Mouse (Mus musculus) forebrain, embryonic 10.5 days (tissue): ENCODE data around the gene Celf2. TPM values are rescaled to one million over a fixed set of nuclear protein-coding genes. Genes with fewer than 3 reads are reported as not detected.

Experiments
- DNase-seq: peaks from one replicate; pipeline ENCODE4 v3.0.0-alpha.2; 2017; ENCODE audit warnings: low spot score; ENCODE audit errors: extremely low spot score
- H3K27ac ChIP-seq: fragments of 300-500 bp; sonication (generic); 2 replicates; pipeline ENCODE4 v1.5.1; 2016; ENCODE audit warnings: mild to moderate bottlenecking
- H3K27me3 ChIP-seq: fragments of 300-500 bp; sonication (generic); 2 replicates; pipeline ENCODE4 v1.6.1; 2016; ENCODE audit warnings: mild to moderate bottlenecking; ENCODE audit not compliant: poor library complexity, severe bottlenecking
- H3K36me3 ChIP-seq: fragments of 300-500 bp; sonication (generic); replicated peaks from 2 replicates; pipeline ENCODE4 v1.6.1; 2016; ENCODE audit warnings: mild to moderate bottlenecking, moderate library complexity
- H3K4me1 ChIP-seq: fragments of 300-500 bp; sonication (generic); 2 replicates; pipeline ENCODE4 v1.6.1; 2016
- H3K4me3 ChIP-seq: fragments of 300-500 bp; sonication (generic); 2 replicates; pipeline ENCODE4 v1.5.1; 2016; ENCODE audit warnings: mild to moderate bottlenecking, moderate library complexity
- H3K9me3 ChIP-seq: fragments of 300-500 bp; sonication (generic); 2 replicates; pipeline ENCODE4 v1.6.1; 2016; ENCODE audit warnings: mild to moderate bottlenecking, moderate library complexity
- WGBS: fragments of 180-500 bp; shearing (Covaris S2); methylation state at CpG from one replicate; pipeline ENCODE4 v1.1.7; 2016; 5-methylcytosine and 5-hydroxymethylcytosine counted together
- polyA plus RNA-seq: library from polyadenylated mRNA; unstranded; fragments of >200 nt; fragmentation: Nextera tagmentation; extraction: Ambion mirVana; gene quantifications from 2 replicates; pipeline ENCODE4 v1.2.1, GENCODE M21; 2016

The Celf2 gene
- polyA plus RNA-seq, 1 experiment from 2014 or later = 58.2 TPM

DNA sequence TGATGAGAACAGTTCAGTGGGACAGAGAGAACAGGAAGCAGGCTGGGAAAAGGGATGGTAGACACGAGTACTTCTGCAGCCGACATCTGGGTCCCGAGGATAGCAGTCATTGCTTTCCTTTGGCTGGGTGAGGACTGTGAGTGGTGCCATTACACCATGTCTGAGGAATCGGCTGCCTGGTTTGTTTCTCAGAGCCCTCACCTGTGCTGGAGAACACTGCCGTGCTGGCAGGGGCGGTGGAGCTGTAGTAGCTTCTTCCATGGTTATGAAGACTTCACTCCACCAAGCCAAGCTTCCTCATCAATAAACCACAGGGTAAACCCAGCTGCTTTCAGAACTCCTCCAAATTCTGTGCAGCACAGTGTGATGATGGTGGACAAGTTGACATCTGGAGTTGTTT lies 860.5 kb downstream of the Celf2 start:
- Histone ChIP-seq H3K27me3 (no peaks in the 10 kb centered on the region), H3K9me3 (no peaks in the 10 kb centered on the region), H3K27ac (no peak overlapping the region), H3K36me3 (no peaks in the 10 kb centered on the region), H3K4me3 (no peak overlapping the region), H3K4me1 (no peaks in the 10 kb centered on the region)
- no peak for DNase-seq
- 86% methylated on average over 6 of the region's 6 CpGs for WGBS

DNA sequence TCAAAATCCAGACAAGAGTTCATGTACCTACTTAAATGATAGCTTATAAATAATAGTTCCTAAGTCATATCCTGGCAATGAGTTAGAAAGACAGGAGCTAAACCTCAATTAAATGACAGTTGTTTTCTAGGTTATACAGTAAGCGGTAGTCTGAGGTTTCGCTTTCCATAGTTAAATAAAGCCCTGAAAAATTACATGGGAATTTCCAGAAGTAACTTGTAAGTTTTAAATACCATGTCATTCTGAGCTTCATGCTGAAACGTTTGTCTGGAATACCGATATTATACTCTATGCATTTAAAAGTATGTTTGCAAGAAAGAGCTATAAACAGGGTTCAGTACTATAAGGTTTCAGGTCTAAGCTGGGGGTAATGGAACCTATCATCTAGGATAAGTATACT lies 862.3 kb downstream of the Celf2 start:
- no peak for DNase-seq
- Histone ChIP-seq H3K27me3 (no peaks in the 10 kb centered on the region), H3K9me3 (no peaks in the 10 kb centered on the region), H3K36me3 (no peaks in the 10 kb centered on the region), H3K27ac (no peak overlapping the region), H3K4me1 (no peaks in the 10 kb centered on the region), H3K4me3 (no peak overlapping the region)
- WGBS = 94% methylated on average over 4 of the region's 4 CpGs

DNA sequence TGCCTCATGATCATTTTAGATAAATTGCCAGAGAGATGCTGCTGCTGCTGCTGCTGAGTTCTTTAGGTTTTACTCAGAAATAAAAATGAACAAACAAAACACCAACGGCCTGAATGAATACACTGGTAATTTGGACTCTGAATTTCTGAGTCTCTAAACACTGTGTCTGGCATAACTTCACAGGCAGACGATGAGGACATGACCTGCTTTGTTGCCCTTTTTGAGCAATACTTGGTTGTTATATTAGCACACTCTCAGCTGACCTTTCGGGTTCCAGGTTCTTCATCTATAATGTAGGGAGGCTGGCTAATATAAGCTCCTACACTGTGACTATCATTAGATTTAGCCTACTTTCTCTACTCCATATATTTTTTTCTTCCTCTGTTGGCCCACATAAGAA lies 863.0 kb downstream of the Celf2 start:
- Histone ChIP-seq H3K27me3 (no peaks in the 10 kb centered on the region), H3K4me3 (no peak overlapping the region), H3K36me3 (no peaks in the 10 kb centered on the region), H3K27ac (no peak overlapping the region), H3K4me1 (no peaks in the 10 kb centered on the region), H3K9me3 (no peaks in the 10 kb centered on the region)
- no peak for DNase-seq
- WGBS = 93% methylated on average over 3 of the region's 3 CpGs

DNA sequence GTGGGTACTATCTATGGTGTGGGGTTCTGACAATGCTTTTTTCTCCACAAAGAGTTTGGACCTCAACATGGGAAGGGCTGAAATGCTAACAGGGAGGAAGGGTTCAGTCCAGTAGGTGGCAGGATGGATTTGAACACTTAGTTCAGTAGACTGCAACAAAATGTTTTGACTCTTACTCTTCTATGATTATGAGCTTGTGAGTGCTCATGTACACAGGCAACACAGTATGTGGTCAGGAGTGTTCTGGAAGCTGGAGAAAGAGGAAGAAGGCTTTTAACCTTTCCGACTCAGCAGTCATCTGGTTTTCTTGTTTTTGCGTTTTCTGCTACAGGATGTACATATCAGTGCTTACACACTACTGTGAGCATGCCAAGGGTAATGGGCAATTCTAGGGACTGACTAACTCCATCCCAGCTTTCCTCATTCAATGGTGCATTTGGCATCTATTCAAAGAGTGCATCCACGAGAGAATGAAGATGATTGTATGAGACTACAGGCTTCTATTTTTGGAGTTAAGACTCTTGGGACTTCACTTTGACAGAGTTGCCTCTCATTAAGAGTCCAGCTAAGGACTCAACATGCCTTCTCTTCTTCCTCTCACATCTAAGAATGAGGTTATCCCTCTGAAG lies 867.0 kb downstream of the Celf2 start:
- Histone ChIP-seq H3K9me3 (no peaks in the 10 kb centered on the region), H3K4me3 (no peak overlapping the region), H3K27me3 (no peaks in the 10 kb centered on the region), H3K36me3 (no peaks in the 10 kb centered on the region), H3K4me1 (no peaks in the 10 kb centered on the region), H3K27ac (no peak overlapping the region)
- WGBS = 81% methylated on average over 3 of the region's 3 CpGs
- no peak for DNase-seq

DNA sequence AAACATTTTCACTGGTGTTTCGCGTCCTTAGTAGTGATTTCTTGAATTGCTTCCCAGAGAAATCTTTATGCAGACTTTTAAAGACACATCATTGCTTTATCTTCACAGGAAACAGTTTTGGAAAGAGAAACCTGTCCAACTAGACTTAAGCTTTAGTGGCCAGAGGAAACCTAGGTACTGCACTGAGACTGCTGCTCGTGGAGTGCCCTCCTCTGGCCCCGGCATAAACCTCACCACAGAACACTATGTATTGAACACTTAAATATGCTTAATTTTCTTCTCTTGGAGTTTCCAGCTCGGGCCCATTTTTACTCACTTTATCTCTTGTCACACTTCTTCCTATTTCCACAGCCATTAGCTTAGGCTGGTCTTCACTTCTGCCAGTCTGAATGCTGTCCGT lies 870.0 kb downstream of the Celf2 start:
- Histone ChIP-seq H3K4me1 (no peaks in the 10 kb centered on the region), H3K4me3 (no peak overlapping the region), H3K36me3 (no peaks in the 10 kb centered on the region), H3K27me3 (no peaks in the 10 kb centered on the region), H3K27ac (no peak overlapping the region), H3K9me3 (no peaks in the 10 kb centered on the region)
- WGBS = 87% methylated on average over 6 of the region's 6 CpGs
- DNase-seq = no peak

DNA sequence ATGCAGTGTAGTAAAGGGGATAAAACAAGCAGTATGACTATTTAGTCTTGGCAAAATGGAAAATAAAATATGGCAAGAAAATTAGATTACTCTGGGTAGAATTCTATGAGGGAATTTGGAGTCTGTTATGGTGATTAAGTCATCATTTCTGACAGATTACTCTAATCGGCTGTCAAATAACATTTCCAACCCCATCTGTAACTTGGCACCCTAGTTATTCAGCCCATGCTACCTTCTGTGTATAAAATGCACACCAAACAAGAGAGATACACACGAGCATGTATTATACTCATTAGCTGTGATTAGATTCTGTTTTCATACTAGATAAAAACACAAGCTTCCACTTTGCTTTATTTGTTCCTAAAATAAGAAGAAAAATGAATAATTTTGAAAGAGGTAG lies 872.2 kb downstream of the Celf2 start:
- no peak for DNase-seq
- Histone ChIP-seq H3K4me3 (no peak overlapping the region), H3K36me3 (no peaks in the 10 kb centered on the region), H3K9me3 (no peaks in the 10 kb centered on the region), H3K4me1 (no peaks in the 10 kb centered on the region), H3K27me3 (no peaks in the 10 kb centered on the region), H3K27ac (no peak overlapping the region)
- WGBS = 92% methylated on average over 2 of the region's 2 CpGs

GRCm38 (mm10) chr2:6634899-6635298 lies 874.5 kb downstream of the Celf2 start:
- Histone ChIP-seq H3K9me3 (no peaks in the 10 kb centered on the region), H3K27ac (no peak overlapping the region), H3K4me3 (no peak overlapping the region), H3K4me1 (no peaks in the 10 kb centered on the region), H3K36me3 (no peaks in the 10 kb centered on the region), H3K27me3 (no peaks in the 10 kb centered on the region)
- 94% methylated on average over 6 of the region's 6 CpGs for WGBS
- DNase-seq = no peak

DNA sequence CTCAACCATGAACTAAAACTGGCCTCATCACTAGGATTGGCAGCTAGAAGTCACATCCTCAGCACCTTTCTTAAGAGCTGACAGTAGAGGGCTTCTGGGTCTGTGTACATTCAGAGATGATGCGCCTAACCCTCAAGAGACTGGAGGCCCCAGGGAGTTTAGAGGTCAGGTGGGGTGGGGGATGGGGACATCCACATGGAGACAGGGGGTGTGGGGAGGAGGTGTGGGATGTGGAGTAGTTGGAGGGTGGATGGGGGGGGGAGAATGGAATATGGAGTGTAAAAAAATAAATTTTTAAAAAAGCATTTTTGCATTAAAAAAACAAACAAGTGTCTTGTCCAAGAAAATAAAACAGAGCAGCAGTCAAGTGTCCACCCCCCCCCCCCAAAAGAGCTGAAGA lies 876.2 kb downstream of the Celf2 start:
- H3K27me3 ChIP-seq = no peaks in the 10 kb centered on the region
- 92% methylated on average over 1 of the region's 1 CpGs for WGBS
- no peaks in the 10 kb centered on the region for H3K36me3 ChIP-seq
- H3K4me3 ChIP-seq = no peak overlapping the region
- no peak overlapping the region for H3K27ac ChIP-seq
- no peaks in the 10 kb centered on the region for H3K4me1 ChIP-seq
- H3K9me3 ChIP-seq = no peaks in the 10 kb centered on the region
- no peak for DNase-seq

GRCm38 (mm10) chr2:6623802-6624201 lies 885.6 kb downstream of the Celf2 start:
- no peak for DNase-seq
- Histone ChIP-seq H3K4me3 (no peak overlapping the region), H3K36me3 (peaks cover 8% of the 10 kb centered on the region; the same call in 1 of the 2 replicates), H3K27me3 (no peaks in the 10 kb centered on the region), H3K4me1 (peaks cover 13% of the 10 kb centered on the region), H3K9me3 (no peaks in the 10 kb centered on the region), H3K27ac (no peak overlapping the region)
- WGBS = 79% methylated on average over 4 of the region's 4 CpGs

DNA sequence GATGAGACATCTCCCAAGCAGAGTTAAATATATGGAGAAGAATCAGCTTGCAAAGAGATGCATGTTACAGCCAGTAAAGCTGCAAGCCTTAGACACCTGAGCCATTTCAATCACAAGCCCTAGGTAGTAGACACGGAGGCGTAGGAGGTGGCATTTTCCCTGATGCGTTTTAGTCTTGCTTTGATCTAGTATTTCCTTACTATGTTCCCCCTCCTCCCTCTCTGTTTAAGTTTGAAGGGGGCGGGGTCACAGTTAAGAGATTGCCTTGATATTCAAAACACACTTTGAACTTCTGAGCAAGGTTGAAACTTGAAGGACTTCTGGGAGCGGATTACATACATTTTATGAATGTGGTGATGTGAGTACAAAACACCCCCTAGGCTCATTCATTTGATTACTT lies 887.3 kb downstream of the Celf2 start:
- WGBS = 84% methylated on average over 5 of the region's 5 CpGs
- peaks cover 13% of the 10 kb centered on the region for H3K4me1 ChIP-seq
- no peak for DNase-seq
- no peaks in the 10 kb centered on the region for H3K27me3 ChIP-seq
- H3K27ac ChIP-seq = no peak overlapping the region
- no peak overlapping the region for H3K4me3 ChIP-seq
- H3K36me3 ChIP-seq = peaks cover 8% of the 10 kb centered on the region; the same call in 1 of the 2 replicates
- H3K9me3 ChIP-seq = no peaks in the 10 kb centered on the region

DNA sequence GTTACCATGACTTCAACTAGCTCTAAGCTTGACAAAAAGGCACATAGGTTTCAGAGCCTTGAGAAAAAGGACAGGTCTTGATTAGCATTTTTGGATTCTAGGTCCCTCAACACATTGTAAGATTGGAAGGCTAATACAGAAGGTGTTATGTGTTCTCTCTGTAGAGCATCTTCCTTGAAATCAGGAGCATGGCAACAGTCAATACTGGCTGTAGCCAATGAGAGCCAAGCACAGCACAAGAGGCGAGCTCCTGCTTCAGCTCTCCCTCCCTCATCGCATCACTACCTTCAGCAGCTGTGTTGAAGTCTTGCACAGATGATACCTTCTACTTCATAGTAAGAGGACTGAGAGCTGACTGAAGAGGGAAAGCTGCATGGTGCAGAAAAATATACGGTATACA lies 890.5 kb downstream of the Celf2 start:
- Histone ChIP-seq H3K36me3 (peaks cover 19% of the 10 kb centered on the region), H3K27ac (no peak overlapping the region), H3K4me1 (peaks cover 13% of the 10 kb centered on the region), H3K4me3 (no peak overlapping the region), H3K27me3 (no peaks in the 10 kb centered on the region), H3K9me3 (no peaks in the 10 kb centered on the region)
- 91% methylated on average over 3 of the region's 3 CpGs for WGBS
- DNase-seq = no peak

DNA sequence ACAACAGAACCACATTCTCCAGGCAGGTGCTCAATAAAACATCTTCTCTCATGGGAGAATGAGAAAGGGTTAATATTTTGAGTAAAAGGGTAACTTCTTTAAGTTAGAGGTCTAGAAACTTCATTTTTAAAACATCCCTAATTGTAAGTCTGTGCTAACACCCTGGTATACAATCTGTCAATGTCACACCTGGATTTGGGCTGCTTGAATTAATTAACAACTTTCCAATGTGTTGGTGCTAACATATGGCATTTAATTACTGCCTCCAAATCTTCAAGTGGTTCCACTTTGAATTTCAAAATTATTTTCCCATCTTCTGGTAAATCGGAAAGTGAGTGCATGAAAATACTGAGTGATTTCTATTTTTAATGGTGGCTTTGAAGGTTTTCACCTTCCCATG lies 890.9 kb downstream of the Celf2 start:
- Histone ChIP-seq H3K4me3 (no peak overlapping the region), H3K27me3 (no peaks in the 10 kb centered on the region), H3K4me1 (peaks cover 13% of the 10 kb centered on the region), H3K27ac (no peak overlapping the region), H3K36me3 (peaks cover 19% of the 10 kb centered on the region), H3K9me3 (no peaks in the 10 kb centered on the region)
- WGBS = 93% methylated on average over 1 of the region's 1 CpGs
- no peak for DNase-seq

DNA sequence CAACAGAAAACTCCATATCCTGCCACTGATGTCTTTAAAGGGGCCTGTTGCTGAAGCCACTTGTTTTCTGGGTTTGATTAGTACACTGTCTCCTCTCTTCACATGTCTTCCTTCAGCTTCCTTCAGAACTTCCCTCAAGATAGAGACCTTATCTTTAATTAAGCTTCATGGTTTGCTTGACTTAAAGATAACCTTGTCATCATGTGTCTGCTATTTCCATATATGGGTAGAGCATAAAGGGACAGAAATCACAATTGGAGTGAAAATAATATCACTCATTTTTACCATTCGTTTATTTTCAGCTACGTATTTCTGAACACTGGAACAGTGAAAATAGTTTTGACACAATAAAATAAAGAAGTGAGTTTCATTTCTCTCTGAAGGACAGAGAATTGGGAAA lies 905.0 kb downstream of the Celf2 start:
- 93% methylated on average over 2 of the region's 2 CpGs for WGBS
- H3K27me3 ChIP-seq = no peaks in the 10 kb centered on the region
- peaks cover 24% of the 10 kb centered on the region for H3K36me3 ChIP-seq
- no peak for DNase-seq
- no peak overlapping the region for H3K4me3 ChIP-seq
- H3K27ac ChIP-seq = no peak overlapping the region
- H3K4me1 ChIP-seq = peaks cover 13% of the 10 kb centered on the region
- no peaks in the 10 kb centered on the region for H3K9me3 ChIP-seq

GRCm38 (mm10) chr2:6603880-6604279 lies 905.5 kb downstream of the Celf2 start:
- Histone ChIP-seq H3K36me3 (peaks cover 24% of the 10 kb centered on the region), H3K27ac (no peak overlapping the region), H3K4me1 (peaks cover 16% of the 10 kb centered on the region), H3K27me3 (no peaks in the 10 kb centered on the region), H3K4me3 (no peak overlapping the region), H3K9me3 (no peaks in the 10 kb centered on the region)
- DNase-seq = no peak
- 77% methylated on average over 6 of the region's 6 CpGs for WGBS
